Mouse (Mus musculus) hindbrain, embryonic 15.5 days (tissue): ENCODE measurements at regions not wholly inside any gene's neighbourhood (a gene's known extent, or its start where the extent isn't known, plus 50 kb on each side); places are given as distances from the start of the nearest gene placed in this dataset.
"Not testable (repeated sequence)": the region's sequence is repeated elsewhere in the genome, so short reads cannot be mapped to it uniquely, and the experiment has no call there.

ENCODE experiments used
- ATAC-seq: fragments of 200-750 bp; cut with Nextera tagmentation; 2 replicates; pipeline ENCODE4 v1.8.0; 2017; ENCODE audit warnings: low read depth, moderate number of reproducible peaks, moderate TSS enrichment; ENCODE audit not compliant: low FRiP score
- H3K27ac ChIP-seq: fragments of 300-500 bp; sonication (generic); replicated peaks from 2 replicates; pipeline ENCODE4 v1.5.1; 2015; ENCODE audit warnings: mild to moderate bottlenecking, inconsistent platforms
- H3K27me3 ChIP-seq: fragments of 300-500 bp; sonication (generic); 2 replicates; pipeline ENCODE4 v1.6.1; 2015; ENCODE audit warnings: control low read depth, inconsistent platforms
- H3K36me3 ChIP-seq: fragments of 300-500 bp; sonication (generic); 2 replicates; pipeline ENCODE4 v1.6.1; 2015; ENCODE audit warnings: control low read depth, inconsistent platforms
- H3K4me1 ChIP-seq: fragments of 300-500 bp; sonication (generic); replicated peaks from 2 replicates; pipeline ENCODE4 v1.6.1; 2015; ENCODE audit warnings: control low read depth, inconsistent platforms
- H3K4me2 ChIP-seq: fragments of 300-500 bp; sonication (generic); 2 replicates; pipeline ENCODE4 v1.6.1; 2015; ENCODE audit warnings: moderate library complexity, mild to moderate bottlenecking, inconsistent platforms
- H3K4me3 ChIP-seq: fragments of 300-500 bp; sonication (generic); 2 replicates; pipeline ENCODE4 v1.5.1; 2015; ENCODE audit warnings: mild to moderate bottlenecking, inconsistent platforms
- H3K9ac ChIP-seq: fragments of 300-500 bp; sonication (generic); 2 replicates; pipeline ENCODE4 v1.6.1; 2015; ENCODE audit warnings: inconsistent platforms
- H3K9me3 ChIP-seq: fragments of 300-500 bp; sonication (generic); 2 replicates; pipeline ENCODE4 v1.6.1; 2016; ENCODE audit warnings: control low read depth, inconsistent platforms
- WGBS: fragments of 180-500 bp; shearing (Covaris S2); methylation state at CpG from one replicate; pipeline ENCODE4 v1.1.7; 2015; 5-methylcytosine and 5-hydroxymethylcytosine counted together

- ATAC-seq: no peak
Measured at GRCm38 (mm10) chr4:10397249-10397648, 477.0 kb upstream of the 2610301B20Rik start.

GRCm38 (mm10) chr4:10398075-10398474 is 476.2 kb upstream of the 2610301B20Rik start:
- H3K4me1 ChIP-seq: no peaks in the 10 kb centered on the region
- no peaks in the 10 kb centered on the region for H3K9me3 ChIP-seq
- no peak for ATAC-seq
- no peaks in the 10 kb centered on the region for H3K27me3 ChIP-seq
- H3K27ac ChIP-seq: no peak overlapping the region
- H3K4me3 ChIP-seq: no peak overlapping the region
- H3K4me2 ChIP-seq: no peak overlapping the region
- H3K36me3 ChIP-seq: no peaks in the 10 kb centered on the region
- 95% methylated on average over 2 of the region's 2 CpGs for WGBS
- H3K9ac ChIP-seq: no peak overlapping the region

More at GRCm38 (mm10) chr4:10397249-10397648, 477.0 kb upstream of the 2610301B20Rik start:
- H3K36me3 ChIP-seq: no peaks in the 10 kb centered on the region
- H3K4me3 ChIP-seq: no peak overlapping the region
- H3K4me1 ChIP-seq: no peaks in the 10 kb centered on the region
- H3K27me3 ChIP-seq: no peaks in the 10 kb centered on the region
- H3K27ac ChIP-seq: no peak overlapping the region
- no peak overlapping the region for H3K9ac ChIP-seq
- H3K4me2 ChIP-seq: no peak overlapping the region
- no peaks in the 10 kb centered on the region for H3K9me3 ChIP-seq

GRCm38 (mm10) chr4:10399649-10400048 is 474.6 kb upstream of the 2610301B20Rik start:
- Histone ChIP-seq H3K9ac (no peak overlapping the region), H3K4me2 (no peak overlapping the region), H3K27me3 (no peaks in the 10 kb centered on the region), H3K4me3 (no peak overlapping the region), H3K9me3 (no peaks in the 10 kb centered on the region), H3K27ac (no peak overlapping the region), H3K36me3 (no peaks in the 10 kb centered on the region), H3K4me1 (no peaks in the 10 kb centered on the region)
- WGBS: 15% methylated on average over 1 of the region's 1 CpGs
- ATAC-seq: no peak

- H3K27me3 ChIP-seq: no peaks in the 10 kb centered on the region
- no peak overlapping the region for H3K9ac ChIP-seq
- no peak overlapping the region for H3K27ac ChIP-seq
- H3K36me3 ChIP-seq: no peaks in the 10 kb centered on the region
- no peak for ATAC-seq
- no peaks in the 10 kb centered on the region for H3K9me3 ChIP-seq
- H3K4me3 ChIP-seq: no peak overlapping the region
- H3K4me2 ChIP-seq: no peak overlapping the region
- no peaks in the 10 kb centered on the region for H3K4me1 ChIP-seq
Measured at GRCm38 (mm10) chr4:10402928-10403327, 471.4 kb upstream of the 2610301B20Rik start.

- Histone ChIP-seq H3K9me3 (no peaks in the 10 kb centered on the region), H3K4me1 (no peaks in the 10 kb centered on the region), H3K36me3 (no peaks in the 10 kb centered on the region), H3K4me2 (no peak overlapping the region), H3K4me3 (no peak overlapping the region), H3K27me3 (no peaks in the 10 kb centered on the region), H3K9ac (no peak overlapping the region), H3K27ac (no peak overlapping the region)
- 71% methylated on average over 5 of the region's 5 CpGs for WGBS
- ATAC-seq: no peak
Measured at GRCm38 (mm10) chr4:10404438-10404837, 469.9 kb upstream of the 2610301B20Rik start.

GRCm38 (mm10) chr4:10405102-10405501 is 469.2 kb upstream of the 2610301B20Rik start:
- ATAC-seq: no peak
- 68% methylated on average over 2 of the region's 2 CpGs for whole genome bisulfite sequencing
- H3K9ac ChIP-seq: no peak overlapping the region
- H3K4me2 ChIP-seq: no peak overlapping the region
- H3K36me3 ChIP-seq: no peaks in the 10 kb centered on the region
- no peak overlapping the region for H3K27ac ChIP-seq
- H3K9me3 ChIP-seq: no peaks in the 10 kb centered on the region
- no peak overlapping the region for H3K4me3 ChIP-seq
- no peaks in the 10 kb centered on the region for H3K4me1 ChIP-seq
- no peaks in the 10 kb centered on the region for H3K27me3 ChIP-seq

- H3K4me1 ChIP-seq: no peaks in the 10 kb centered on the region
- H3K27ac ChIP-seq: no peak overlapping the region
- no peak for ATAC-seq
- H3K9ac ChIP-seq: no peak overlapping the region
- no peak overlapping the region for H3K4me3 ChIP-seq
- no peaks in the 10 kb centered on the region for H3K36me3 ChIP-seq
- no peaks in the 10 kb centered on the region for H3K9me3 ChIP-seq
- no peak overlapping the region for H3K4me2 ChIP-seq
- no peaks in the 10 kb centered on the region for H3K27me3 ChIP-seq
Measured at GRCm38 (mm10) chr4:10414274-10414673, 460.0 kb upstream of the 2610301B20Rik start.

GRCm38 (mm10) chr4:10421354-10421753 is 452.9 kb upstream of the 2610301B20Rik start:
- H3K27ac ChIP-seq: no peak overlapping the region
- no peaks in the 10 kb centered on the region for H3K9me3 ChIP-seq
- H3K9ac ChIP-seq: no peak overlapping the region
- WGBS: 68% methylated on average over 1 of the region's 1 CpGs
- no peaks in the 10 kb centered on the region for H3K27me3 ChIP-seq
- ATAC-seq: no peak
- H3K4me2 ChIP-seq: no peak overlapping the region
- H3K36me3 ChIP-seq: no peaks in the 10 kb centered on the region
- H3K4me1 ChIP-seq: no peaks in the 10 kb centered on the region
- H3K4me3 ChIP-seq: no peak overlapping the region

- H3K9me3 ChIP-seq: no peaks in the 10 kb centered on the region
- H3K27me3 ChIP-seq: no peaks in the 10 kb centered on the region
- WGBS: 95% methylated on average over 4 of the region's 4 CpGs
- H3K4me2 ChIP-seq: no peak overlapping the region
- H3K27ac ChIP-seq: no peak overlapping the region
- H3K9ac ChIP-seq: no peak overlapping the region
- no peak for ATAC-seq
- no peak overlapping the region for H3K4me3 ChIP-seq
- no peaks in the 10 kb centered on the region for H3K4me1 ChIP-seq
- H3K36me3 ChIP-seq: no peaks in the 10 kb centered on the region
Measured at GRCm38 (mm10) chr4:10434438-10434837, 439.9 kb upstream of the 2610301B20Rik start.

GRCm38 (mm10) chr4:10439921-10440320 is 434.4 kb upstream of the 2610301B20Rik start:
- not testable (repeated sequence) for H3K4me1 ChIP-seq, H3K4me3 ChIP-seq, H3K27me3 ChIP-seq, H3K27ac ChIP-seq, H3K36me3 ChIP-seq, H3K4me2 ChIP-seq, H3K9ac ChIP-seq, ATAC-seq, H3K9me3 ChIP-seq

- Histone ChIP-seq H3K4me1 (no peaks in the 10 kb centered on the region), H3K27ac (no peak overlapping the region), H3K9ac (no peak overlapping the region), H3K27me3 (no peaks in the 10 kb centered on the region), H3K4me3 (no peak overlapping the region), H3K9me3 (no peaks in the 10 kb centered on the region), H3K4me2 (no peak overlapping the region), H3K36me3 (no peaks in the 10 kb centered on the region)
- 8% methylated on average over 1 of the region's 1 CpGs for WGBS
- no peak for ATAC-seq
Measured at GRCm38 (mm10) chr4:10459603-10460002, 414.7 kb upstream of the 2610301B20Rik start.

- Histone ChIP-seq H3K4me2 (no peak overlapping the region), H3K27ac (no peak overlapping the region), H3K9ac (no peak overlapping the region), H3K9me3 (no peaks in the 10 kb centered on the region), H3K27me3 (no peaks in the 10 kb centered on the region), H3K36me3 (no peaks in the 10 kb centered on the region), H3K4me1 (no peaks in the 10 kb centered on the region), H3K4me3 (no peak overlapping the region)
- WGBS: 85% methylated on average over 1 of the region's 1 CpGs
- ATAC-seq: no peak
Measured at GRCm38 (mm10) chr4:10480936-10481335, 393.4 kb upstream of the 2610301B20Rik start.

- 67% methylated on average over 6 of the region's 6 CpGs for WGBS
- no peak for ATAC-seq
Measured at GRCm38 (mm10) chr4:10508163-10508821, 366.0 kb upstream of the 2610301B20Rik start.

More at GRCm38 (mm10) chr4:10508163-10508821, 366.0 kb upstream of the 2610301B20Rik start:
- Histone ChIP-seq H3K9ac (no peak overlapping the region), H3K4me2 (no peak overlapping the region), H3K36me3 (no peaks in the 10 kb centered on the region), H3K27me3 (no peaks in the 10 kb centered on the region), H3K4me1 (no peaks in the 10 kb centered on the region), H3K9me3 (no peaks in the 10 kb centered on the region), H3K4me3 (no peak overlapping the region), H3K27ac (no peak overlapping the region)
